ENCODE assay signal across 8 mouse cellular contexts in genomic region chr16:62826156-62827001, GRCm38 (mm10). TPM values are rescaled to one million over a fixed set of nuclear protein-coding genes. Genes with fewer than 3 reads are reported as not detected.
DNase-seq lines count a peak whose midpoint lies in the region; ATAC-seq and TF ChIP-seq lines count a peak whose summit lies in the region.

No protein-coding gene starts in this region.

- H3K27me3 ChIP-seq in liver, postnatal 0 days (ENCODE audit: insufficient read depth, low read length) = no peaks in the 10 kb centered on the region
- no peaks in the 10 kb centered on the region for H3K27me3 ChIP-seq in intestine, postnatal 0 days (replicated peaks; ENCODE audit: control insufficient read depth, insufficient read depth, low read length)

- no peak overlapping the region for H3K9ac ChIP-seq in liver, postnatal 0 days (replicated peaks)
- H3K9ac ChIP-seq in intestine, postnatal 0 days (ENCODE audit: low read depth, low read length) = no peak overlapping the region

- 61% methylated on average over 12 of the region's 12 CpGs for WGBS in liver, postnatal 0 days (ENCODE audit: insufficient replicate concordance)
- 72% methylated on average over 12 of the region's 12 CpGs for WGBS in intestine, postnatal 0 days

- ATAC-seq in liver, postnatal 0 days = no peak
- no peak for ATAC-seq in intestine, postnatal 0 days

- H3K36me3 ChIP-seq in liver, postnatal 0 days (replicated peaks; ENCODE audit: insufficient read depth, low read length) = no peaks in the 10 kb centered on the region
- H3K36me3 ChIP-seq in intestine, postnatal 0 days (ENCODE audit: control insufficient read depth, insufficient read depth) = peaks cover 3% of the 10 kb centered on the region; the same call in 1 of the 2 replicates

- no peak overlapping the region for H3K27ac ChIP-seq in liver, postnatal 0 days (ENCODE audit: low read depth)
- no peak overlapping the region for H3K27ac ChIP-seq in intestine, postnatal 0 days (ENCODE audit: low read depth, low read length)

- H3K4me2 ChIP-seq in liver, postnatal 0 days (ENCODE audit: low read depth, low read length) = no peak overlapping the region
- no peak overlapping the region for H3K4me2 ChIP-seq in intestine, postnatal 0 days (replicated peaks; ENCODE audit: low read depth)

- TF ChIP-seq EP300 in liver, postnatal 0 days (IDR thresholded peaks at IDR 0.05; ENCODE audit: low read depth) = no peak

- H3K4me1 ChIP-seq in liver, postnatal 0 days (ENCODE audit: insufficient read depth) = no peaks in the 10 kb centered on the region
- no peaks in the 10 kb centered on the region for H3K4me1 ChIP-seq in intestine, postnatal 0 days (replicated peaks; ENCODE audit: control insufficient read depth, insufficient read depth, low read length)

- TF ChIP-seq CTCF in liver, postnatal 0 days (IDR thresholded peaks at IDR 0.05; ENCODE audit: low read depth) = peak; percentile 85
- TF ChIP-seq CTCF in intestine, postnatal 0 days (IDR thresholded peaks at IDR 0.05; ENCODE audit: low read depth) = peak; percentile 84

- DNase-seq in cerebellum, adult 9-10 months = peak; percentile 41
- no peak for DNase-seq in cerebellum, adult 11 months
- no peak for DNase-seq in liver, postnatal 0 days
- DNase-seq in liver = no peak
- peak; percentile 74 for DNase-seq in brain, adult 2 months (ENCODE audit: low read depth, low spot score)
- DNase-seq in skeletal muscle tissue, adult 2 months (ENCODE audit: low read depth, low spot score) = peak; percentile 13
- no peak for DNase-seq in urinary bladder, postnatal 14 days (ENCODE audit: low spot score)

- no peaks in the 10 kb centered on the region for H3K9me3 ChIP-seq in liver, postnatal 0 days (ENCODE audit: low read length)
- H3K9me3 ChIP-seq in intestine, postnatal 0 days (ENCODE audit: control insufficient read depth) = no peaks in the 10 kb centered on the region

- no peak overlapping the region for H3K4me3 ChIP-seq in liver, postnatal 0 days (ENCODE audit: low read depth, low read length)
- no peak overlapping the region for H3K4me3 ChIP-seq in intestine, postnatal 0 days (ENCODE audit: low read depth, low read length)

RNA-seq across cellular contexts. Expression of gene Stx19, which starts 11.9 kb away (rescaled TPM):
- 0.04 TPM in 1 of 2 replicates, not detected in the other for polyA plus RNA-seq in liver, postnatal 0 days (2015; fragmentation: Nextera tagmentation; extraction: Ambion mirVana)
- 0.18 and 0.35 TPM in 2 replicates for polyA plus RNA-seq in intestine, postnatal 0 days (2015; fragmentation: Nextera tagmentation; extraction: Ambion mirVana)

RNA-seq across cellular contexts. Expression of gene Arl13b, which starts 20.5 kb away (rescaled TPM):
- polyA plus RNA-seq in liver, postnatal 0 days (2015; fragmentation: Nextera tagmentation; extraction: Ambion mirVana) = 3.0 and 3.4 TPM in 2 replicates
- 9.8 and 10.0 TPM in 2 replicates for polyA plus RNA-seq in intestine, postnatal 0 days (2015; fragmentation: Nextera tagmentation; extraction: Ambion mirVana)

RNA-seq across cellular contexts. Expression of gene Pros1, which starts 27.7 kb away (rescaled TPM):
- 18.2 and 19.1 TPM in 2 replicates for polyA plus RNA-seq in liver, postnatal 0 days (2015; fragmentation: Nextera tagmentation; extraction: Ambion mirVana)
- 30.2 and 31.6 TPM in 2 replicates for polyA plus RNA-seq in intestine, postnatal 0 days (2015; fragmentation: Nextera tagmentation; extraction: Ambion mirVana)

RNA-seq across cellular contexts. Expression of gene Nsun3, which starts 39.8 kb away (rescaled TPM):
- polyA plus RNA-seq in liver, postnatal 0 days (2015; fragmentation: Nextera tagmentation; extraction: Ambion mirVana) = 3.5 and 4.2 TPM in 2 replicates
- polyA plus RNA-seq in intestine, postnatal 0 days (2015; fragmentation: Nextera tagmentation; extraction: Ambion mirVana) = 6.0 and 6.3 TPM in 2 replicates

Comparison
In these comparisons a context has a peak if more than half of its experiments do, and no peak if none do; other contexts are left out.
1. DNase-seq: peak in cerebellum, adult 9-10 months (single experiment), brain, adult 2 months (single experiment) and skeletal muscle tissue, adult 2 months (single experiment); none in cerebellum, adult 11 months (single experiment), liver, postnatal 0 days (single experiment), liver (single experiment) and urinary bladder, postnatal 14 days (single experiment).